Mouse (Mus musculus) monocyte, adult 2 months (primary cell): Measurements from ENCODE around the gene Gm10153.
"Not testable (repeated sequence)": the region's sequence is repeated elsewhere in the genome, so short reads cannot be mapped to it uniquely, and the experiment has no call there.

Experiments
- DNase-seq, 2 experiments: peaks; one replicate each; pipeline ENCODE4 v3.0.0; 2022; ENCODE audit warnings: low spot score in 2 of 2, low read depth in 1 of 2

Gm10153 gene

DNA sequence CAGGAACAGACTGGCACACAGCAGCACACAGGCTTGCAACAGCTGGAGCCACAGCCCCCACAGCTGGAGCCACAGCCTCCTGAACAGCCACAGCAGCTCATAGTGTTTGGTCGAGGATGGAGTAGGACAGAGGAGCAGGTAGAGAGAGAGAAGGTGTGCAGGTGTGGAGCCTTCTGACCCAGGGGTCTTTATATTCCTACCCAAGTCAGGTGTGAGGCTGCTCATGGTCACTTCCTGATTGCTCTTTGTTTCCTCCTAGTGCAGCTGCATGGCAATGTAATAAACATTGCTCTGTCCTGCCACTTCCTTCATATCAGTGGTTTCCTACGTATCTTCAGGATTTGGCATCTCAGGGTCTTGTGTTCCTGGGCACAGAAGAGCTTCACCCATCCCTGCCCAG lies at the start of gene Gm10153:
Gene Gm10153, minus strand, starts transcription at position 101 of the 400 bp plus-strand sequence.
- DNase-seq = no peak

DNA sequence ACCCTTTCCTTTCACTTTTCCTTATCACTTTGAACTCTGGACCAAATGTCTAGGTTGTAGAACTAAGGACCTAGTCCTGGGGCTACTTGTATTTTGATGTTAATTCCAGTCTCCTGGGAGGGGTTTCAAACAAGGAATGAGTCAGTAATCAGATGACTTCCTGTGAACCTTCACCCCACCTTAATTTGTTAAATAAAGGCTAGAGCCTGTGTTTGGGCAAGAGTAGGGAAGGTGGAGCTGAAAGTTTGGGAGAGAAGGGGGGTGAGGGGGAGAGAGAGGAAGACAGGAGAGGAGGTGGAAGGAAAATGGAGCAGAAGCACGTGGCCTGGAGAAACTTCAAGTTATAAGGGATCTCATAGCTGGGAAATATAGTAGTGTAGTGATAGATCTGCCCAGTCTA lies 41.4 kb upstream of the Gm10153 start:
- DNase-seq = no peak

DNA sequence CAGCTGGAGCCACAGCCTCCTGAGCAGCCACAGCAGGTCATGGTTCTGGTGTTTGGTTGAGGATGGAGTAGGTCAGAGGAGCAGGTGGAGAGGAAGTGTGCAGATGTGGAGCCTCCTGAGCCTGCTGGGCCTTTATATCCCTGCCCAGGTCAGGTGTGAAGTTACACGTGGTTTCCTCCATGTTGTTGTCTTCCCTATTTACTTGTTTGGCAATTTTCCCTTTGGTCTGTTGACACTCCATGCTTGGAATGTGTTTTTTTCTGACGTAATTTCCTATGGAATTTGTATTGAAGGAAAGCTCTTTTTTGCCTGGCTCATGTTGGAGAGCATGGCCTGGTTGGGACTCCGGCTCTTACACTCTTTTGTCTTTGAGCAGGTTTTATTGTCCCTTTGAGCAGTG lies 39.7 kb upstream of the Gm10153 start, which contains the start of gene Krtap5-5:
Gene Krtap5-5, minus strand, starts transcription at position 101 of the 400 bp plus-strand sequence.
- DNase-seq = not testable (repeated sequence)

DNA sequence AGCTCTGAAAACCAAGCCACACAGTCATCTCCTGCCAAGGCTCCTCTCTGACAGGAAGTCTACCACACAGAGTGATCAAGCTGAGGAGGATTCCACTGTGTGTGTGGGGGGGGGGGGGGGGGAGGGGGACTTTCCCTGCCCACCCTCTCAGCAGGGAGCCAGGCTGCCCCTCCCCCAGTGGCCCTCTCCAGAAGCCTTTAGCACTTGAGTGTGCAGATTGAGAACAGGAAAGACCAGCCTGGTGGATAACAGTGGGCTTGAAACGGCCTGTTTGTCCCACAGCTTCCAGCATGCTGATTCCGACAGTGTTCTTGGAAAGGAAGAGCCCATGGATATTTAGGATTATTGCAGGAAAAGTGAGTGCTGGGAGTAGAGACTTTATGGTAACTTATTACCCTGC lies 34.3 kb upstream of the Gm10153 start:
- no peak for DNase-seq

DNA sequence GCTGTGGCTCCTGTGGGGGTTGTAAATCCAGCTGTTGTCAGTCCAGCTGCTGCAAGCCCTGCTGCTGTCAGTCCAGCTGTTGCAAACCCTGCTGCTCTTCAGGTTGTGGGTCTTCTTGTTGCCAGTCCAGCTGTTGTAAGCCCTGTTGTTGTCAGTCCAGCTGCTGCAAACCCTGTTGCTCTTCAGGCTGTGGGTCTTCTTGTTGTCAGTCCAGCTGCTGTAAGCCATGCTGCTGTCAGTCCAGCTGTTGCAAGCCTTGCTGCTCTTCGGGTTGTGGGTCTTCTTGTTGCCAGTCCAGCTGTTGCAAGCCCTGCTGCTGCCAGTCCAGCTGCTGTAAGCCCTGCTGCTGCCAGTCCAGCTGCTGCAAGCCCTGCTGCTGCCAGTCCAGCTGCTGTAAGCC lies 21.9 kb upstream of the Gm10153 start:
- DNase-seq = not testable (repeated sequence)

DNA sequence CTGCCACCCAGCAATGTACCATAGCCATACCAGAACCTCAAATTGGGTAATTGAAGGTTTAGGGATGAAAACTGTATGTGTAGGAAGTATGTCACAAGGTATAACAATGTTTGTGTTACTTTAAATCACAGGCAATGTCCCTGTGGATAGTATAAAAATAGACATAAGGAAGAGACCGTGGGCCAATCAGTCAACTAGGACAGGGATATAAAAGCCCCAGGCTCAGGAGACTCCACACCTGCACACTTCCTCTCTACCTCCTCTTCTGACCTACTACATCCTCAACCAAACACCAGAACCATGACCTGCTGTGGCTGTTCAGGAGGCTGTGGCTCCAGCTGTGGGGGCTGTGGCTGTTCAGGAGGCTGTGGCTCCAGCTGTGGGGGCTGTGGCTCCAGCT lies 21.4 kb upstream of the Gm10153 start, which contains the start of gene Gm7579:
Gene Gm7579, plus strand, starts transcription at position 301 of the 400 bp plus-strand sequence.
- no peak for DNase-seq

DNA sequence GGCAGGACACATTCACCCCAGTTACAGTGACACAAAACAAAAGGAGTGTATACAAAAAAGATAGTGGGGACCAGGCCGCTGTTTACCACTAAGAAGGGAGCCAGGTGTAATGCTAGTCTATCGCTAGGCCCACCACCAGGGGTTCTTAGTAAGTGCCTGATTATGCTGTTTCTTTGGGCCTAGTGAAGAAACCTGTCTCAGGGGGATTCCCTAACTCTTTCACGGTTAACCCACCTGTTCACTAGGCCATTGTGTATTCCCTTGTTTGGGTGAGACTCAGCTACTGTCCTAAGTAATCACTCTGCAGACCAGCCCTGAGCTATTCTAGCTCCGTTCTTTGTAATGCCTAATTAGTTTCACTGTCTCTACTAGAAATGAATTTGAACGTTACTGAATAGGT lies 16.7 kb upstream of the Gm10153 start:
- DNase-seq = not testable (repeated sequence)

DNA sequence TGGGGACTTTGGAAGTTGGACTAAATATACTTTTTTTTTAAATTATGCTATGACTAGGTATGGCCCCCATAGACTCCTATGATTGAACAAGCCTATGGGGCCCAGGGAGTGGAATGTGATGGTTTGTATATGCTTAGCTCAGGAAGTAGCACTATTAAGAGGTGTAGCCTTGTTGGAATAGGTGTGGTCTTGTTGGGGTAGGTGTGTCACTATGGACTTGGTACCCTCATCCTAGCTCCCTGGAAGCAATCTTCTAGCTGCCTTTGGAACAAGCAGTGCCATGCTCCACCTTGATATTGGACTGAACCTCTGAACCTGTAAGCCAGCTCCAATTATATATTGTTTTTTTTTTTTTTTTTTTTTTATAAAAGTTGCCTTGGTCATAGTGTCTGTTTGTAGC lies 15.3 kb upstream of the Gm10153 start:
- no peak for DNase-seq

DNA sequence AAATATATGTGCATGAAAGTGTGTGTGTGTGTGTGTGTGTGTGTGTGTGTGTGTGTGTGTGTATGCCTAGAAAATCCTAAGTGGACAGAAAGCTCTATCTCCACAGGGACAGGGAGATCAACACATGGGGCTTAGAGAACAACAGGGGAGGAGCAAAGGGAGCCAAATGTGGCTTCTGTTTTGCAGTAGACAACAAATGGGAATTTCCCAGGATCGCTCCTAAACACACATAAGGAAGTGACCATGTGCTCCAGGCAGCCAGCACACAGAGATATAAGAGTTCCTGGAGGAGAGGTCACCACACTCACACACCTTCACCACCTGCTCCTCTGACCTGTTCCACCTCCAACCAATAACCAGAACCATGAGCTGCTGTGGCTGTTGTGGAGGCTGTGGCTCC lies 10.9 kb upstream of the Gm10153 start, which contains the start of gene Krtap5-3:
Gene Krtap5-3, plus strand, starts transcription at position 301 of the 400 bp plus-strand sequence.
- DNase-seq = no peak

DNA sequence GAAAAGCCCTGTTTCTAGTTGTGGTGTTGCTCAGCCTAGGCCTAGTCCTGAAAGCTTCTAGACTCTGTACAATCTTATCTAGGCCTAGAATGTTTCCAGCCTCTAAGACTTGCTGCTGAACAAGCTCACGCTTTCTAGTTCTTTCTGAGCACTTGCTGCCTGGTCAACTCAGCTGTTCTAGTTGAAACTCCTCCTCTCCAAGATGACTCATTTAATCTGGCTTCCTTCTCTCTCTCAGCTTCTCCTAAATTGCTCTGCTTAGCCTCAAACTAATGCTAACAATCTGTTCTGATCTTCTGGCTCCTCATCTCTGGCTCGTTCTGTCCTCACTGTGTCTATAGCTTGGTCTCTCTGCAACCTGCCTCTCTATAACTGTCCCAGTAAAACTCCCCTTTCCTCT lies 8.6 kb upstream of the Gm10153 start:
- DNase-seq = no peak

DNA sequence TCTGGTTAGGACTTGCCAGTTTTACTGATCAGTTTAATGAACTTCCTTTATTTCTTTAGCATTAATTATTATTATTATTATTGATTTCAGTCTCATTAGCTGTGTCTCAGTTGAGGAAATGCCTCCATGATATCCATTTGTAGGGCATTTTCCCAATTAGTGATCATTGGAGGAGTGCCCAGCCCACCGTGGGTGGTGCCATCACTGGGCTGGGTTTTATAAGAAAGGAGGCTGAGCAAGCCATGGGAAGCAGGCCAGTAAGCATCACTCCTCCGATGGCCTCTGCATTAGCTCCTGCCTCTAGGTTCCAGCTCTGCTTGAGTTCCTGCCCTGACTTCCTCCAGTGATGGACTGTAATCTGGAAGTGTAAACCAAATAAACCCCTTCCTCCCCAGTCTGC lies 2.0 kb downstream of the Gm10153 start:
- DNase-seq = no peak

DNA sequence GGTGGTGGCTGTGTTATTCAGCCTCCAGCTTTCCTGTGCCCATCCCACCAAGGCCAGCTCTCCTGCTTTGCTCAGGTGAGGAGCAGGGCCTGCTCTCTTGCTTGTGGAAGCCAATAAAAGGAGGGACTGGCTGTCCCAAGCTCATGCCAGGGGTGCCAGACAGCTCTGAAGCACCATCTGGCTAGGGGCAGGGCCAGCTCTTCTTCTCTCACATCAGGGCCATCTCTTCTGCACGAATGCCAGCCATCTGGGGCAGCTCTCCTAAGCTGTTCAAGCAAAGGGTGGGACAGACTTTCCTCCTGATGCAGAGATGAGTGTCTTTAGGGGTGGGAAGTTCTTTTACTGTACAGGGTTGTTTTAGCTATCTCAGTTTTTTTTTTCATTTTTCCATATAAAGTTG lies 9.2 kb downstream of the Gm10153 start:
- DNase-seq = no peak

DNA sequence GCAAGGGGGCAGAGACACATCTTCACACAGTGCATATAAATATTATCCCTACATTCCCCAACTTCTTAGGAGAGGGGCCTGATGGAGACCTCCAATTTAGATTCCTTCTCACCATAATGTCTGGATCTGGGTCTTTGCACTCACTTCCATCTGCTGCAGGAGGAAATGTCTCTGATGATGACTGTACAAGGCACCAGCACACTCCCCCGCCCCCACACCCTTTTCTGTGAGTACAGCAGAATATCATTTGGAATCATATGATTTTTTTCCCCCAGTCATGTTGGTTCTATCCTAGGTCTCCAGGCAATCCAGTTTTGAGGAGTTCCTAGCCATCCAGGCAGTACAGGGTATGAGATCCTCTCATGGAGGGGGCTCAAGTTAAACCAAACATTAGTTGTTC lies 11.5 kb downstream of the Gm10153 start:
- DNase-seq = no peak

DNA sequence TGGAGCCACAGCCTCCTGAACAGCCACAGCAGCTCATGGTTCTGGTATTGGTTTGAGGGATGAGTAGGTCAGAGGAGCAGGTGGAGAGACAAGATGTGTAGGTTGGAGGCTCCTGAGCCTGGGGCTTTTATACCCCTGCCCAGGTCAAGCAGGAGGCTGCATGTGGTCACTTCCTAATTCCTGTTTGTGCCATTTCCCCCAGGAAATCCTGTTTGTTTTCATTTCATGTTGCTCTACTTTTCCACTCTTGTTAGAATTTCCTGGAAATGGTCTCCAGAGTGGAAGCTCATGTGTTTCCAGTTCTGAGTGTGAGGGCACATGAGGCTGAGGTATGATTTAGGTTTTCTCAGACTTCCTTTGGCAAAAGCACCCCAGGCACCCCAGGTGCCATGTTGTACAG lies 14.3 kb downstream of the Gm10153 start, which contains the start of gene Krtap5-2:
Gene Krtap5-2, minus strand, starts transcription at position 101 of the 400 bp plus-strand sequence.
- DNase-seq = not testable (repeated sequence)

DNA sequence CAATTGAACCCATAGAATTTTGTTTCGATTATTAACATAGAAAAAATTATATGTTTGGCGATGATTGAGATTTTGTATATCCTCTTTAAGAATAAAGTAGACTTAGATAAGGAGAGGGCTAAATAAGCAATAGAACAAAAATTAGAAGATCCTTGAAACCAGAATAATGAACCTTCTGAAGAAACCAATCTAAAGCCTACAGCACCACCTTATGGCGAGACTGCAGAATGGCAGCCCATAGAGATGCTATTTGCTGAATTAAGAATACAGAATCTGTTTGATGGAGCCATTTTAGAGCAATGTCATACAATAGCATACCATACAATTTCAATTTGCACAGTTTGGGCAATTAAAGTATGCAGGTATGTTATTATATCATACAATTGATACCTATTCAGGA lies 20.4 kb downstream of the Gm10153 start:
- no peak for DNase-seq

DNA sequence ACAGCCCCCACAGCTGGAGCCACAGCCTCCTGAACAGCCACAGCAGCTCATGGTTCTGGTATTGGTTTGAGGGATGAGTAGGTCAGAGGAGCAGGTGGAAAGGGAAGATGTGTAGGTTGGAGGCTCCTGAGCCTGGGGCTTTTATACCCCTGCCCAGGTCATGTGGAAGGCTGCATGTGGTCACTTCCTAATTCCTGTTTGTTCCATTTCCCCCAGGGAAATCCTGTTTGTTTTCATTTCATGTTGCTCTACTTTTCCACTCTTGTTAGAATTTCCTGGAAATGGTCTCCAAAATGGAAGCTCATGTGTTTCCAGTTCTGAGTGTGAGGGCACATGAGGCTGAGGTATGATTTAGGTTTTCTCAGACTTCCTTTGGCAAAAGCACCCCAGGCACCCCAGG lies 24.6 kb downstream of the Gm10153 start, which contains the start of gene Gm4553:
Gene Gm4553, minus strand, starts transcription at position 101 of the 400 bp plus-strand sequence.
- DNase-seq = not testable (repeated sequence)

DNA sequence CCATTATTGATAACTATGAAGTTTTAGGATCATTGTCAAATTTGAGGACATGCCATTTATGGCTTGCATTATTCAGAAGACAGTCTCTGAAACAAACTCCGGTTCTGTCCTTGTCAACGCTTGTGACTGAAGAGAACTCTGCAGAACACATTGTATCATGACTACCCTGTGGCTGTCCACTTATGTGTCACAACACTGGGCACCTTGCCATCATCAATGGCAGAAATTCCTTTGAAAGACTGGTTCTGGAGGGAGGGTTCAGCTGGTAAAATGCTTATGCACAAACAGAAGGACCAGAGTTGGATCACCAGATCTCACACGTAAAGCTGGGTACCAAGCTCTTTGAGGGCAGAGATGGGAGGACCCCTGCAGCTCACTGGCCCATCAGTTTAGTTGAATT lies 30.8 kb downstream of the Gm10153 start:
- DNase-seq = no peak

DNA sequence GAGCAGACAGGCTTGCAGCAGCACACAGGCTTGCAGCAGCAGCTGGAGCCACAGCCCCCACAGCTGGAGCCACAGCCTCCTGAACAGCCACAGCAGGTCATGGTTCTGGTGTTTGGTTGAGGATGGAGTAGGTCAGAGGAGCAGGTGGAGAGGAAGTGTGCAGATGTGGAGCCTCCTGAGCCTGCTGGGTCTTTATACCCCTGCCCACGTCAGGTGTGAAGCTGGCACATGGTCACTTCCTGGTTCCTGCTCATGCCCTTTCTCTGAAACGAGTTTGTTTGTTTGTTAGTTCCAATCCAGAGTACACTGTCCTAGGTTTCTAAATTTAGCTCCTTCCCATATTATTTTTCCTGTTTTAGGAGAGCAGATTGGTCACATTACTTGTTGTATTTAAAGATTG lies 33.2 kb downstream of the Gm10153 start, which contains the start of gene Gm29735:
Gene Gm29735, minus strand, starts transcription at position 101 of the 400 bp plus-strand sequence.
- not testable (repeated sequence) for DNase-seq

DNA sequence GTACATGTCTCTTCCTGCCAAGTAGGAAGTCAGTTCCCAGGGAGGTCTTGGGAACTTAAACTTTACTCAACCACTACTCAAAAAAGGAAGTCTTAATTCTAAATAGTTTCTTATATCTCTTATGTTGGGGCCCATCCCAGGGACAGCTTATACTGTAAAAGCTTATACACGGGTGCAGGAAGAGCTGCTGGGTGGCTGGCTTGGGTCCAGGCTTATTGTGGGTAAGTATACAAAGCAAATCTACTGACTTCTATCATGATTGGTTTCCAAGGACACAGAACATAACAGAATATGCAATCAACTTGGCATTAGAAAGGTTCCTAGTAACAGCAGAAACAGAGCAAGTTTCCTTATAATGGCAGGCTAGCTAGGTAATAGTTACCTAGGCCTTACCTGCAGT lies 34.9 kb downstream of the Gm10153 start:
- no peak for DNase-seq

DNA sequence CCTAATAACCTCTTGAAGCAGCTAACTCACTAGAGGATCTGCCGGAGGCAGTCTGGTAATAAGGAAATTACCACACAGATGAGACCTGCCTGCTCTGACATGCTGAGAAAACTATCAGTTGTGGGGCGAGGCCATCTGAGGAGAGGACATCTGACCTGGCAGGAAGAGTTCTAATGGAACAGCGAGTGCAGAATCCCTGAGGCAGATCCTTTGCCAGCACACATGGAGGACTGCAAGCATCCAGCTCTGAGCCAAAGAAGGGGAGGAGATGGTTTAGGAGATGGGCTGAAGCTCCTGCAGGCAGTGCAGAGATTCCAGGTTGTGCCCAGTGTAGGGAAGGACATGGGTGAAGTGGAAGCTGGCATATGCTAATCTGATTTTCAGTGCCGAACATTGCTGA lies 38.0 kb downstream of the Gm10153 start:
- DNase-seq = no peak

DNA sequence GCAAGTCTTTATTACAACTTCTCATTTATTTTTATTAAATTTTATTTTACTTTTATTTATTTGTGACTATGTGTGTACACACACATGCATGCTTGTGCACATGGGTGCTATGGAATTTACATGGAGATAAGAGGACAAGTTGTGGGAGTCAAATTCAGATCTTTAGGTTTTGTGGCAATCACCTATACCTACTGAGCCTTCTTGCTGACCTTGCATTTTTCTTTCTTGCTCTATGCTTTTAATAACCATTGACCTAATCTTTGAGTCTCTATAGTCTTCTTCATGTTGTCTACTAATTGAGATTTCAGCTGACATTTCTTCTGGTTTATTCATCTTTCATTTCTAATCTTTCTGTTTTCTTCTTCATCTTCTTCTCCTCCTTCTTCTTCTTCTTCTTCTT lies 41.6 kb downstream of the Gm10153 start:
- no peak for DNase-seq

DNA sequence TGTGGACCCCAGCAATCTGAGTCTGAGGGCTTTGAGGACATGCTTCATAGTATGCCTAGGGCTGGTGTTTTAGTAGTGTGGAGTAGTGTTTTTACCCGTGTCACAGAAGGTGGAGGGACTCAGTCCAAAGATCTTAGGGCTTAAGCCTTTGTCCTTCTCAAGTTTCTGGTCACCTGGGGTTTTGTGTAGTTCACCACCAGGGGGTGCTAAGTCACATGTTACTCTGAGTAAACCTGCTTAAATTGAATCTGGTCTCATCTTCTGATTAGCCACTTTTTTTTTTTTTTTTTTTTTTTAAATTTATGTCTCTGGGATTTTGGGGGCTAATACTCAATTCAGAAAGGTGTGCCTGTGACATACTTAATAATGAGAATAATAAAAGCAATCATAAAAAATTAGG lies 44.2 kb downstream of the Gm10153 start:
- DNase-seq = no peak

DNA sequence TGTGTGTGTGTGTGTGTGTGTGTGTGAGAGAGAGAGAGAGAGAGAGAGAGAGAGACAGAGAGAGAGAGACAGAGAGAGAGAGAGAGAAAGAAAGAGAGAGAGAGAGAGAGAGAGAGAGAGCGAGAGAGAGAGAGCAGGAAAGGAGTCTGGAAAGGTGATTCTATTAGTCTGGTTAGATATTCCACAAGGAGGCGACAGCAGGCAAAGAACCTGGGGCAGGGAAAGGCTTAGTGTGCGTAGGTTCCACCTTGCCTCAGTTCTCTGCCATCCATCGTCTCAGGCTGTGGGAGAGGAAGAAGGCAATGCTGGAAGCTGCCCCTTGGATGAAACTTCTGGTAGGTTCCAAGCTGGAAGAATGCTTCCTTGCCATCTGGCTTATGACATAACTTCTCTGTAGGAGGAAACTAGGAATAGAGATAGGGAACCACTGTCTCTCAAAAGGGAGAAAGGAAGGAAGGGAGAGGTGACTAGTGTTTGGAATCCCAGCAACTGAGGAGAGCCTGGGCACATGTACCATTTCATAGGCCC lies 44.7 kb downstream of the Gm10153 start:
- DNase-seq = no peak
